In genomic region chr12:55372424-55373055, GRCm38 (mm10) we compare ENCODE assay signal across 11 mouse cellular contexts. TPM values are rescaled to one million over a fixed set of nuclear protein-coding genes. Genes with fewer than 3 reads are reported as not detected.
DNase-seq lines count a peak whose midpoint lies in the region; ATAC-seq and TF ChIP-seq lines count a peak whose summit lies in the region.
"Had no signal": no experiment of that assay in that cellular context is flagged by ENCODE, and none has a peak within 500 bp of the region (broad histone marks: within the 10 kb centered on the region; RNA-seq: fewer than 3 reads in every experiment).

No protein-coding gene starts in this region.

- H3K9me3 ChIP-seq in hindbrain, postnatal 0 days (ENCODE audit: low read length): no peaks in the 10 kb centered on the region
- H3K9me3 ChIP-seq in hindbrain, embryonic 16.5 days (ENCODE audit: control insufficient read depth, low read length): no peaks in the 10 kb centered on the region
- H3K9me3 ChIP-seq in midbrain, embryonic 14.5 days (ENCODE audit: control insufficient read depth, low read length): no peaks in the 10 kb centered on the region
- H3K9me3 ChIP-seq in midbrain, embryonic 13.5 days: no peaks in the 10 kb centered on the region
- H3K9me3 ChIP-seq: kidney, embryonic 15.5 days; limb, embryonic 10.5 days; neural tube, embryonic 13.5 days had no signal

- WGBS in hindbrain, postnatal 0 days: 74% methylated on average over 3 of the region's 3 CpGs
- 80% methylated on average over 3 of the region's 3 CpGs for WGBS in hindbrain, embryonic 16.5 days
- WGBS in midbrain, embryonic 14.5 days: 89% methylated on average over 3 of the region's 3 CpGs
- 88% methylated on average over 3 of the region's 3 CpGs for WGBS in midbrain, embryonic 13.5 days

- H3K4me3 ChIP-seq in hindbrain, postnatal 0 days (ENCODE audit: low read length): no peak overlapping the region
- no peak overlapping the region for H3K4me3 ChIP-seq in hindbrain, embryonic 16.5 days (ENCODE audit: low read length)
- no peak overlapping the region for H3K4me3 ChIP-seq in midbrain, embryonic 14.5 days (replicated peaks; ENCODE audit: low read depth, low read length)
- H3K4me3 ChIP-seq in midbrain, embryonic 13.5 days (replicated peaks): no peak overlapping the region
- H3K4me3 ChIP-seq: kidney, embryonic 15.5 days; limb, embryonic 10.5 days; neural tube, embryonic 13.5 days had no signal

- no peak overlapping the region for H3K27ac ChIP-seq in hindbrain, postnatal 0 days
- H3K27ac ChIP-seq in hindbrain, embryonic 16.5 days (ENCODE audit: low read depth, low read length): no peak overlapping the region
- no peak overlapping the region for H3K27ac ChIP-seq in midbrain, embryonic 14.5 days (replicated peaks; ENCODE audit: low read depth, low read length)
- H3K27ac ChIP-seq in midbrain, embryonic 13.5 days: no peak overlapping the region
- H3K27ac ChIP-seq: kidney, embryonic 15.5 days; limb, embryonic 10.5 days; neural tube, embryonic 13.5 days had no signal

- ATAC-seq in hindbrain, postnatal 0 days: no peak
- no peak for ATAC-seq in hindbrain, embryonic 16.5 days
- ATAC-seq in midbrain, embryonic 14.5 days (ENCODE audit: low FRiP score, low TSS enrichment): no peak
- no peak for ATAC-seq in midbrain, embryonic 13.5 days
- peak; percentile 40 for ATAC-seq in activated CD4-positive, CD25-positive, alpha-beta regulatory T cell, adult 4 months

- peak; percentile 50 for TF ChIP-seq CTCF in hindbrain, postnatal 0 days (IDR thresholded peaks at IDR 0.05; ENCODE audit: low read depth)

- no peak overlapping the region for H3K4me2 ChIP-seq in hindbrain, postnatal 0 days (ENCODE audit: low read depth, low read length)
- H3K4me2 ChIP-seq in hindbrain, embryonic 16.5 days (ENCODE audit: low read length): no peak overlapping the region
- no peak overlapping the region for H3K4me2 ChIP-seq in midbrain, embryonic 14.5 days (ENCODE audit: low read length)
- H3K4me2 ChIP-seq in midbrain, embryonic 13.5 days (replicated peaks): no peak overlapping the region
- H3K4me2 ChIP-seq: kidney, embryonic 15.5 days; neural tube, embryonic 13.5 days had no signal

- no peaks in the 10 kb centered on the region for H3K4me1 ChIP-seq in hindbrain, postnatal 0 days (ENCODE audit: insufficient read depth, low read length)
- H3K4me1 ChIP-seq in hindbrain, embryonic 16.5 days (ENCODE audit: control insufficient read depth, insufficient read depth, low read depth, low read length): no peaks in the 10 kb centered on the region
- H3K4me1 ChIP-seq in midbrain, embryonic 14.5 days (ENCODE audit: control insufficient read depth, insufficient read depth, low read length): no peaks in the 10 kb centered on the region
- H3K4me1 ChIP-seq in midbrain, embryonic 13.5 days (replicated peaks): no peaks in the 10 kb centered on the region
- H3K4me1 ChIP-seq: kidney, embryonic 15.5 days; limb, embryonic 10.5 days; neural tube, embryonic 13.5 days had no signal

- no peaks in the 10 kb centered on the region for H3K36me3 ChIP-seq in hindbrain, postnatal 0 days (ENCODE audit: insufficient read depth, low read length)
- no peaks in the 10 kb centered on the region for H3K36me3 ChIP-seq in hindbrain, embryonic 16.5 days (ENCODE audit: control insufficient read depth, insufficient read depth, low read length)
- H3K36me3 ChIP-seq in midbrain, embryonic 14.5 days (ENCODE audit: control insufficient read depth, insufficient read depth, low read length): no peaks in the 10 kb centered on the region
- H3K36me3 ChIP-seq in midbrain, embryonic 13.5 days: no peaks in the 10 kb centered on the region
- H3K36me3 ChIP-seq: neural tube, embryonic 13.5 days had no signal

- DNase-seq in hindbrain, postnatal 0 days (ENCODE audit: low spot score): peak; percentile 22
- DNase-seq in midbrain, embryonic 14.5 days: peak; percentile 34
- DNase-seq in thymus, postnatal 14 days: peak; percentile 57
- DNase-seq in embryo, embryonic 10 days (ENCODE audit: low spot score): no peak
- DNase-seq in right cerebral cortex, postnatal 25 days: no peak

- no peaks in the 10 kb centered on the region for H3K27me3 ChIP-seq in hindbrain, postnatal 0 days (ENCODE audit: insufficient read depth, low read length)
- no peaks in the 10 kb centered on the region for H3K27me3 ChIP-seq in hindbrain, embryonic 16.5 days (replicated peaks; ENCODE audit: control insufficient read depth, insufficient read depth, low read length)
- no peaks in the 10 kb centered on the region for H3K27me3 ChIP-seq in midbrain, embryonic 14.5 days (ENCODE audit: control insufficient read depth, insufficient read depth, low read length)
- no peaks in the 10 kb centered on the region for H3K27me3 ChIP-seq in midbrain, embryonic 13.5 days
- H3K27me3 ChIP-seq: kidney, embryonic 15.5 days; neural tube, embryonic 13.5 days had no signal

- no peak overlapping the region for H3K9ac ChIP-seq in hindbrain, postnatal 0 days (replicated peaks; ENCODE audit: low read length)
- no peak overlapping the region for H3K9ac ChIP-seq in hindbrain, embryonic 16.5 days (ENCODE audit: low read depth, low read length)
- no peak overlapping the region for H3K9ac ChIP-seq in midbrain, embryonic 14.5 days (replicated peaks; ENCODE audit: low read length)
- H3K9ac ChIP-seq in midbrain, embryonic 13.5 days (replicated peaks): no peak overlapping the region
- H3K9ac ChIP-seq: kidney, embryonic 15.5 days; neural tube, embryonic 13.5 days had no signal

RNA-seq across cellular contexts. Expression of gene Psma6, which starts 11.5 kb away (rescaled TPM):
- total RNA-seq in hindbrain, postnatal 0 days (2014; rRNA removed): 82.8 and 91.7 TPM in 2 replicates
- polyA plus RNA-seq in hindbrain, postnatal 0 days (2015; fragmentation: Nextera tagmentation; extraction: Ambion mirVana): 444 and 446 TPM in 2 replicates
- polyA plus RNA-seq in hindbrain, embryonic 16.5 days (2015; fragmentation: Nextera tagmentation; extraction: Ambion mirVana): 383 and 402 TPM in 2 replicates
- polyA plus RNA-seq in midbrain, embryonic 14.5 days (2014; fragmentation: Nextera tagmentation; extraction: Ambion mirVana): 448 and 461 TPM in 2 replicates
- 464 and 465 TPM in 2 replicates for polyA plus RNA-seq in midbrain, embryonic 13.5 days (2015; fragmentation: Nextera tagmentation; extraction: Ambion mirVana)
- polyA plus RNA-seq in activated CD4-positive, CD25-positive, alpha-beta regulatory T cell, adult 4 months (2017; shearing (Covaris generic)): 100 to 1,000 TPM; 282 to 307 TPM

Comparison
In these comparisons a context has a peak if more than half of its experiments do, and no peak if none do; other contexts are left out.
1. DNase-seq: peak in hindbrain, postnatal 0 days (single experiment), midbrain, embryonic 14.5 days (single experiment) and thymus, postnatal 14 days (single experiment); none in embryo, embryonic 10 days (single experiment) and right cerebral cortex, postnatal 25 days (single experiment).